Mouse (Mus musculus) thymus, postnatal 0 days (tissue): ENCODE measurements at regions not wholly inside any gene's neighbourhood (a gene's known extent, or its start where the extent isn't known, plus 50 kb on each side); places are given as distances from the start of the nearest gene placed in this dataset.
"Not testable (repeated sequence)": the region's sequence is repeated elsewhere in the genome, so short reads cannot be mapped to it uniquely, and the experiment has no call there.

Experiments used
- DNase-seq: peaks from one replicate; pipeline ENCODE4 v3.0.0-alpha.2; 2015; ENCODE audit warnings: low spot score

GRCm38 (mm10) chr14:58387348-58388000, 317.1 kb downstream of the Fgf9 start:
- DNase-seq = no peak

DNA sequence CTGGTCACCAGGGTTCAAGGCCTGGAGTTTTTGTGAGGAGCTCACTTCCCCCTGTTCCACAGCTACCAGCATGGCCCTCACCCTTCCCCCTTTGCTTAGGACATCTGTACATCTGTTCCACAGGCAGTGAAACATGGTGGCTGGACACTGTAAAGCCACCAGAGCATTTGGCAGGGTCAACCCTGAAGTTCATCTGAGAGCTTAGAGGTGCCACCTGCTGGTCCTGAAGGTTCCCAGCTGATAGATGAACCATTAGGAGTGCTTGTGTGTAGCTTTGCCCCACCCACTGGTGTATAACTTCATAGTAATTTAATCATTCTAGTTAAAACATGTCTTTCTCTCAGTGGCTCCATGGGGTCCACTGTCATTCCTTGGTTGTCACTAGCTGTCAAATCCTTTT, 304.7 kb downstream of the Fgf9 start:
- DNase-seq = no peak

GRCm38 (mm10) chr14:58356824-58357223, 286.5 kb downstream of the Fgf9 start:
- DNase-seq = no peak

DNA sequence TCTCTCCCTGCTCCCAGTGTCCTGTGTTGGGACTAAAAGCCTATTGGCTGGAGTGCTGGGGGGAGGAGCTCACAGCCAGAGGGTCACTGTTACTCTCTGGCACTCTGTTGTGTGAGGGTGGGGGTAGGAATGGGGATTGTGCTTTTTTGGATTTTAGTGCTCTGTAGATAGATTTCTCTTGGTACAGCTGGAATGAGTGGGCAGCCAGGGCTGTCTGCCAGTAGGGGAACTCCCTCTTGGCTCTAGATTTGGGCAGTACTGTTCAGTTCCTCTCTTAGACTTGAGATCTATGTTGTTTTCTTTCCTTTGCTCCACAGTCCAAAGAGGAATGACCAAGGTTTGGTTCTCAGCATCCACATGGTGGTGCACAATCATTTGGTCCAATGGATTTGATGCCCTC, 282.6 kb downstream of the Fgf9 start:
- no peak for DNase-seq

DNA sequence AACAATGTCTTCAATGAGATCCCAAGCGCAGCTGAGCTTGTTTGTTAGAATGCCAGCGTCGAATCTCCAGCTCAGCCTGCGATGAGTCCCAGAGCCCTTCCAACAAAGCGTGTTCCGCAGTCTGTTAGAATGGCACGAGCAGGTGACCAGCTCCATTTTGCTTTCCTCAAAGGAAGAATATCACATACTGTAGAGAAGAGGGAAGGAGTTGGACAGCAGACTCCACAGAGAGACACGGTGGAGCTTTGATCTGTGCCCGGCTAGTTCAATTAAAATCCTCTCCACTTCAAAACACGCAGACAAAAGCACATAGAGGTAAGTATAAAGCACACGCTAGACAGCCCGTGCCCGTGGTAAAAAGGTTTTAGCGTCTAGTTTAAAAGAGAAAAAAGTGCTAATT, 265.8 kb downstream of the Fgf9 start:
- no peak for DNase-seq

- DNase-seq = no peak
These were observed 252.8 kb downstream of the Fgf9 start for GRCm38 (mm10) chr14:58323164-58323563.

DNA sequence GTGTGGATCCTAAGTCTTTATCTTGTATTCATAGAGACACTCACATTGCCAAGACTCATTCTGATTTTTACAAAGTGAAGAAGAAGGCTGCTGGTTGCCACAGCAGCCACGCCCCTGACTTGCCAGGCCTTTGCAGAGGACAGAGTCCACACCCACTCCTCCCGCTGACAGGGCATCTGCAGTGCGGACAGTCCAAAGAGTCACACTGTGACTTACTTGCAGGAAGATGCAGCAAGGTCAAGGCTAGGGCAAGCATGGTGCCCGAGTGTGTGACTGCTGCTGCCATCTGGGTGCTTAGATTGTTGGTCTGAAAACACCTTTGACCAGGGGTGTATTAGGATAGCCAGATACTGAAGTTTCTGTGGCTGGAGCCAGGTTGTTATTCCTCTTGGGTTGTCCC, 252.1 kb downstream of the Fgf9 start:
- no peak for DNase-seq

- no peak for DNase-seq
These were observed 251.5 kb downstream of the Fgf9 start for GRCm38 (mm10) chr14:58321875-58322274.

- DNase-seq = no peak
These were observed 250.9 kb downstream of the Fgf9 start for GRCm38 (mm10) chr14:58321234-58321633.

DNA sequence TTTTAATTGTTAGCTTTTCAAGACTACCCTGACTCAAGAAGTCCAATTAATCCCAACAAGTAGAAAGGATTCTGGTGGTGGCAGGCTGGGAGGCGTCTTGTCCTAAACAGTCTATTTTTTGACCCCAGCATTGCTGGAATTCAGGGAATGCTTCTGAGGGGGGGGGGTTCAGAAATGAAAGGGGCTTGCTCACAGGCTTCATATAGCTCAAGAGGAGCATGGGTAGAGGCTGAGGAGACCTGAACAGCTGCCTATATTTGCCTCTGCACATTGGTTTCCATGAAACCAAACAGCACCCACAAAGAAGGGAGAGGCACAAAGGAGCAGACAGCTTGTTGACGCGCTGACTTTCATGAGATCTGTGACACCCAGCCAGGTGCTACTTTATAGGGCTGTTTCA, 247.3 kb downstream of the Fgf9 start:
- no peak for DNase-seq

GRCm38 (mm10) chr14:58317231-58317630, 246.9 kb downstream of the Fgf9 start:
- DNase-seq = no peak

- no peak for DNase-seq
These were observed 237.3 kb downstream of the Fgf9 start for GRCm38 (mm10) chr14:58307695-58308094.

DNA sequence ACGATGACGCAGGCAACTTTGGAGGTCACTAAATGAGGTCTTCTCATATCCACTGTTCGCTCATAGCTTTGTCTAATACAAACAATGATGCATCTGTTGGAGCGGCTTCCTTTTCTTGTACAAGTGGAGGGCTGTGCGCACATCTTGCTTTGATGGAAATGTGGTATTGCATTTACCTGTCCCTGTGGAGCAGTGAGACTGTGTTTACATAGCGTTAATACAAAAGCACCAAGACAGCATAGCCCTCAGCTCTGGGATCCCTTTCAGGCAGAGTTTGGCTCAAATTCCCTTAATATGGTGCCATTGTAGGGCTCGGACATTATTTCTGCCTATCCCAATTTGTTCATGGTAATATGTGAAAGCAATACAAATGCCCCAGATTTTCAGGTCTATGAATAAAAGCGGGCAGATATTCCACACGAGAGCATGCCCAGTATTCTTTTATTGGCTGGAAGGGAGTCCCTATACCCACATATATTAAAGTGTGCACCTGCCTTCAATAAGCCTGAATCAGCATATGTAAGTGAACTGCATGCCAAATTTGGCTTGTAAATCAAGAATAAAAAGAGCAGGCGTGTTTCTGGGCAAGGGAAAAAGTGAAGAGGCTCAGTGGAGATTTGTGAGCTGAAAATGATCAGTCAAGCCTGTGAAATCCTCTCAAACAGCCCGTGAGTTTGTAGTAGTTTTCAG, 236.6 kb downstream of the Fgf9 start:
- DNase-seq = no peak

DNA sequence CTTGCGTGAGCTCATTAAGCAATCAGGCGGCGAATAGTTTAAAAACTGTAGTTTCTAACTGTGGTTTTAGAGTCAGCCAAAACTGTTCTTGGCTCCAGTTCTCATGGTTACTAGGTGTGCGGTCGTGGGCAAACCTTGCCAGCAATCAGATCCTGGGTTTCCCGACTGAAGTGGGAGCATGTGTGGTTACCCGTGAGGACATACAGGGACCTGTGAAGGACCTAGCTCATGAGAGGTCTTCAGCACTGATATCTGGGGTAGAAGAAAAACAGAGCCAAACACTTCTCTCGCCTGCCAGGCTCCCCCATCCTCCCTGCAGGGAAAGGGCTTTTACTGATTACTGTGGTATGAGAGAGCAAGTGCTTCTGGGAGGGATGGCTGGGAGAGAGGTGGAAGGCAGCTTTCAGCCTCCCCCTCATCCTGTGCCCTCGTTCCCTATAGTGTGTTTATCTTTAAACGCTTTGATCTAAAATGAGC, 230.1 kb downstream of the Fgf9 start:
- DNase-seq = no peak

- DNase-seq = no peak
These were observed 215.7 kb downstream of the Fgf9 start for GRCm38 (mm10) chr14:58286007-58286525.

- no peak for DNase-seq
These were observed 212.5 kb downstream of the Fgf9 start for GRCm38 (mm10) chr14:58282708-58283290.

GRCm38 (mm10) chr14:58282264-58282663, 211.9 kb downstream of the Fgf9 start:
- DNase-seq = no peak

- not testable (repeated sequence) for DNase-seq
These were observed 204.1 kb downstream of the Fgf9 start for GRCm38 (mm10) chr14:58274440-58274839.

- no peak for DNase-seq
These were observed 203.5 kb downstream of the Fgf9 start for GRCm38 (mm10) chr14:58273693-58274419.

DNA sequence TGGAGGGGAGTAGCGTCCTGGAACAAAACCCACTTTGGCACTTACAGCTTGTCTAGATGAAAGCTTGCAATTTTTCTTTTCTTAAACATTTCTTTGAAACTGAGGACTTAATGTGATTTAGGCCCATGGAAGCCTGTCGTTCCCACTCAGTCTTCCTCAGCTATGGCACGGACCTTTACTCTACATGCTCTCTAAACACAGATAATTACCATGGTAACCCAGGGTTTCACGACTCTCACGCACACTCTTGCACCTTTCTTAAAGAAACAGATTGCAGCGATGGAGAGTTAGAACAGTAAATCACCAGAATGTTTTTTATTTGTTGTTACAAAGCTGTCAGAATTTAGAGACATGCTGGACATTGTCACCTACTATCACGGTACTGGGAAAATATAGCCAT, 195.0 kb downstream of the Fgf9 start:
- DNase-seq = no peak

- DNase-seq = no peak
These were observed 194.1 kb downstream of the Fgf9 start for GRCm38 (mm10) chr14:58264401-58264800.
